Mouse (Mus musculus) MEL (cell line): ENCODE measurements at regions not wholly inside any gene's neighbourhood (a gene's known extent, or its start where the extent isn't known, plus 50 kb on each side); places are given as distances from the start of the nearest gene placed in this dataset.

ENCODE experiments used
- CHD1 ChIP-seq: IDR thresholded peaks from 2 replicates; pipeline ENCODE4 v1.6.1; 2012; ENCODE audit warnings: low read depth, mild to moderate bottlenecking, inconsistent platforms, low read length, improper control_type of control experiment
- CTCF ChIP-seq, 3 experiments: IDR thresholded peaks in 2 of 3; conservative IDR thresholded peaks in 1 of 3; 2 replicates each; pipeline ENCODE4 v1.5.1; 2011 to 2012; ENCODE audit warnings: low read length in 3 of 3, low read depth in 2 of 3, mild to moderate bottlenecking in 2 of 3, improper control_type of control experiment in 1 of 3, inconsistent platforms in 1 of 3, mixed read lengths in 1 of 3, moderate library complexity in 1 of 3; ENCODE audit not compliant: control insufficient read depth in 1 of 3, insufficient read depth in 1 of 3, poor library complexity in 1 of 3, severe bottlenecking in 1 of 3
- GABPA ChIP-seq: IDR thresholded peaks from 2 replicates; pipeline ENCODE4 v1.6.1; 2012; ENCODE audit warnings: low read depth, mild to moderate bottlenecking, inconsistent platforms, low read length, improper control_type of control experiment, moderate library complexity
- MAX ChIP-seq: IDR thresholded peaks from 2 replicates; pipeline ENCODE4 v1.6.1; 2011; ENCODE audit warnings: low read length, improper control_type of control experiment
- NRF1 ChIP-seq: IDR thresholded peaks from 2 replicates; pipeline ENCODE4 v1.6.1; 2014; ENCODE audit warnings: low read depth, mild to moderate bottlenecking, inconsistent platforms, low read length, improper control_type of control experiment, moderate library complexity; ENCODE audit not compliant: poor library complexity, insufficient read depth, severe bottlenecking
- POLR2A ChIP-seq, 2 experiments: IDR thresholded peaks; 2 replicates each; pipeline ENCODE4 v1.6.1; 2011 to 2012; ENCODE audit warnings: low read length in 2 of 2, mild to moderate bottlenecking in 2 of 2, control low read depth in 1 of 2, improper control_type of control experiment in 1 of 2, low read depth in 1 of 2, moderate library complexity in 1 of 2; ENCODE audit not compliant: control insufficient read depth in 1 of 2, insufficient read depth in 1 of 2, poor library complexity in 1 of 2
- POLR2AphosphoS2 ChIP-seq: IDR thresholded peaks from 2 replicates; pipeline ENCODE4 v1.6.1; 2011; ENCODE audit warnings: low read length, improper control_type of control experiment
- SIN3A ChIP-seq: IDR thresholded peaks from 2 replicates; pipeline ENCODE4 v1.6.1; 2012; ENCODE audit warnings: low read length, improper control_type of control experiment, inconsistent platforms
- SMC3 ChIP-seq: IDR thresholded peaks from 2 replicates; pipeline ENCODE4 v1.6.1; 2011; ENCODE audit warnings: low read depth, low read length, improper control_type of control experiment
- TAL1 ChIP-seq: IDR thresholded peaks from 2 replicates; pipeline ENCODE4 v1.6.1; 2012; ENCODE audit warnings: mild to moderate bottlenecking, inconsistent platforms, low read length, moderate library complexity, mixed read lengths
- USF2 ChIP-seq, 2 experiments: IDR thresholded peaks; 2 replicates each; pipeline ENCODE4 v1.6.1; 2011 to 2012; ENCODE audit warnings: improper control_type of control experiment in 2 of 2, low read length in 2 of 2, borderline replicate concordance in 1 of 2, inconsistent platforms in 1 of 2, low read depth in 1 of 2, mild to moderate bottlenecking in 1 of 2; ENCODE audit not compliant: insufficient read depth in 1 of 2
- ZC3H11A ChIP-seq: IDR thresholded peaks from 2 replicates; pipeline ENCODE4 v1.6.1; 2012; ENCODE audit warnings: low read depth, mild to moderate bottlenecking, inconsistent platforms, low read length, improper control_type of control experiment
- ZKSCAN1 ChIP-seq: IDR thresholded peaks from 2 replicates; pipeline ENCODE4 v1.6.1; 2012; ENCODE audit warnings: low read depth, mild to moderate bottlenecking, inconsistent platforms, low read length, improper control_type of control experiment, moderate library complexity
- ZMIZ1 ChIP-seq: IDR thresholded peaks from 2 replicates; pipeline ENCODE4 v1.6.1; 2012; ENCODE audit warnings: low read depth, mild to moderate bottlenecking, inconsistent platforms, low read length, improper control_type of control experiment, moderate library complexity

DNA sequence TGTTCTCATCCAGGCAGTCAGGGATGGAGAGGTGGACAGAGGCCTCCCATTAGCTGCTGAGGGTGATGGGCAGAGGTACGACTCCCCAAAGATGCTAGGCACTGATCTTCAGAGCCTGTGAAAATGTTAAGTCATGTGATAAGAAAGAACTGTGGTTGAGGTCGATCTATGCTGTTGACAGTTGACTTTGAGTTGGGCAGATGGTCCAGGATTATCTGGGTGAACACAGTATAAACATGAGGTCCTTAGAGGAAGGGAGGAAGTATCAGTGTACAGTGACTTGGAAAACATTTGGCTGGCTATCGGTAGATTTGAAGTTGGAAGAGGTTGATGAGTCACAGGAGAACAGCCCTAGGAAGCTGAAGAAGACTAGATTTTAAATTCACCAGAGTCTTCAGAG is 80.9 kb upstream of the Pgrmc2 start:
- no peak for TF ChIP-seq POLR2AphosphoS2
- no peak for TF ChIP-seq POLR2A (IDR thresholded peaks at IDR 0.05; ENCODE audit: control insufficient read depth in 1 of 2, insufficient read depth in 1 of 2, low read depth in 1 of 2, low read length in 2 of 2, poor library complexity in 1 of 2)
- TF ChIP-seq CTCF (IDR thresholded peaks at IDR 0.05 in 2 of 3, conservative IDR thresholded peaks at IDR 0.05 in 1 of 3; ENCODE audit: control insufficient read depth in 1 of 3, insufficient read depth in 1 of 3, low read depth in 2 of 3, low read length in 3 of 3, poor library complexity in 1 of 3, severe bottlenecking in 1 of 3), result no peak
- TF ChIP-seq GABPA, result no peak
- no peak for TF ChIP-seq ZKSCAN1
- peak; percentile 74 for TF ChIP-seq SIN3A
- no peak for TF ChIP-seq ZMIZ1
- TF ChIP-seq TAL1, result peak; percentile 85
- no peak for TF ChIP-seq USF2 (IDR thresholded peaks at IDR 0.05; ENCODE audit: borderline replicate concordance in 1 of 2, insufficient read depth in 1 of 2, low read depth in 1 of 2, low read length in 2 of 2)
- peak; percentile 6; the same call in 1 of the 2 replicates for TF ChIP-seq ZC3H11A
- peak; percentile 56; the same call in 1 of the 2 replicates for TF ChIP-seq MAX
- TF ChIP-seq NRF1, result no peak
- no peak for TF ChIP-seq CHD1
- TF ChIP-seq SMC3, result no peak; the same call in 1 of the 2 replicates
